Mouse (Mus musculus) kidney, adult 9 months (tissue): ENCODE measurements around the gene Psmb2.
A peak's percentile ranks its signal among the peaks of the same experiment; 100 is the strongest.

Source experiments
- DNase-seq: peaks from one replicate; pipeline ENCODE4 v3.0.0; 2022

Psmb2 gene

GRCm38 (mm10) chr4:126677054-126678003 lies at the start of gene Psmb2:
TSS of gene Psmb2 (plus strand) at chr4:126677630.
- peak; percentile 98 for DNase-seq

DNA sequence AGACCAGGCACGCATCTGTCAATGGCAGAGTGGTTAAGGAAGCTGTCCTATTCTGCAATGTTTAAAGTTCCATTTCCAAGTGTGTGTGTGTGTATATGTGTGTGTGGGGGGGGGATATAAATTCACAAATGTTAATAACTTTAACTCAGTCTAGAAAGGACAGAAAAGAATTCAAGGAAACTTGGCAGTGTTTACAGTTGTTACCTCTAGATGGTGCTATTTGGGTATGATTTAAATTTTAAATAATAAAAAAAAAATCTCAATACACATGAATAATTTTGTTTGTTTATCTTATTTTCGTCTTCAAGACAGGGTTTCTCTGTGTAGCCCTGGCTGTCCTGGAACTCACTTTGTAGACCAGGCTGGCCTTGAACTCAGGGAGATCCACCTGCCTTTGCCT lies 45.5 kb upstream of the Psmb2 start:
- no peak for DNase-seq

GRCm38 (mm10) chr4:126632668-126633067 lies 44.8 kb upstream of the Psmb2 start:
- no peak for DNase-seq

- no peak for DNase-seq
Observed at GRCm38 (mm10) chr4:126636330-126636729, 41.1 kb upstream of the Psmb2 start.

DNA sequence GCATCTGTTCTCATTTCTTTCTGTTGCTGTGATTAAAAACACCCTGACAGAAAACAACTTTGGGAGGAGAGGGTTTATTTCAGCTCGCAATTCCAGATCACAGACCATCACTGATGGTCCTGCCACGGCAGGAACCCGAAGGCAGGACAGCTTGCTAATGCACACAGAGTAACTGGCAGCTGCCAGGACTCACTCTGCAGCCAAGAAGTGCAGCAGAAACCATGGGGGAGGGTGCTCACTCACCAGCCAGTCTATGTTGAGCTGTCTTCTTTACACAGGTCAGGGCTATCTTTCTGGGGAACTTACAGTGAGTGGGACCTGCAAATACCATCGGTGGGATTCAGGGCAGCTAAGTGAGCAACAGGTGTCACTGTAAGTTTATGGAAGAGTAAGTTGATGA lies 40.0 kb upstream of the Psmb2 start:
- no peak for DNase-seq

GRCm38 (mm10) chr4:126639339-126639738 lies 38.1 kb upstream of the Psmb2 start:
- DNase-seq: no peak

DNA sequence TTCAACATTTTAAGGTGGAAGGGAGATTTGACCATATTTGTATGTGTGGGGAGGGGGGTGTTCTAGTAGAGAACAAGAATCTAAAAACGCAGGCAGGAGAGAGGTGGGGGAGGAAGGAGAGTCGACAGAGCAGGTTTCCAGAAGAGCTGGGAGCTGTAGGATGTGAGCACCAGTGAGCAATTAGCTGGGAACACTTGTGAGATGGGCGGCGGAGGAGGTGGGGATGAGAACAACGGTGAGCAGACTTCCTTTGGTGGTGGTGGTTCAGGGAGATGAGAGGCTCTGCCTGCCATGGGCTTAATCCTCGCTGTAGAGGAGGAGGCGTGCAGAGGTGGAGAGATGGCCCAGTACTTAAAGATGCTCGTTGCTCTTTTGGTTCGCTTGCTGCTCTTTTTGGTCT lies 35.5 kb upstream of the Psmb2 start:
- DNase-seq: no peak

GRCm38 (mm10) chr4:126643815-126644214 lies 33.6 kb upstream of the Psmb2 start:
- no peak for DNase-seq

DNA sequence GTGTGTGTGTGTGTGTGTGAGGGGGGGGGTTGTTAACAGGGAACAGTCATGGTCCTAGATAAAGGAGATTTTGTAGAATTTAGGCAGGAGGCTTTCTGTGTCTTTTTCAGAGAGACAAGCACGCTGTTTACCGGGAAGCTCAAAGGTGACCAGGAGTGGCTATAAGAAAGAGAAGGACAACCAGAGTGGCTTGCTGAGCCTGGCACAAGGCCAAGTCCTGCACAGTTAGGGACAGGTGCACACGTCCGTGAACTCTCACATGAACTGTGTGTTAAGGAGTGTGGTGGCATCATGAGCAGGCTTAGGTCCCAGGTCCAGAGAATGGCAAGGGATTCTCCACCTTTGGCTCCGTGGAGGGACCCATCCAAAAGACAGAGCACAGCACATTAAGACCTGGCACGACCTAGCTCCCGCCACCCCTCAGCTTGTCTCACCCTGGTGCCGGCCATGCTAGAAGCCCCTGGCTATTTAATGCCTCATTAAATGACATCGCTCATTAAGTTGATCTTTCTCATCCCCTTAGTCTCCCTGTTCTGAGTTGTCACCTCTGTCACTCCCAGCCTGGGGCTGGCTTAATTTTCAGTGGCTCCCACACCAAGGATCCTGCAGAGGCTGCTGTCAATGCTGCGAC lies 33.0 kb upstream of the Psmb2 start:
- DNase-seq: no peak

GRCm38 (mm10) chr4:126647996-126648910 lies 29.2 kb upstream of the Psmb2 start:
- DNase-seq: peak; percentile 52

DNA sequence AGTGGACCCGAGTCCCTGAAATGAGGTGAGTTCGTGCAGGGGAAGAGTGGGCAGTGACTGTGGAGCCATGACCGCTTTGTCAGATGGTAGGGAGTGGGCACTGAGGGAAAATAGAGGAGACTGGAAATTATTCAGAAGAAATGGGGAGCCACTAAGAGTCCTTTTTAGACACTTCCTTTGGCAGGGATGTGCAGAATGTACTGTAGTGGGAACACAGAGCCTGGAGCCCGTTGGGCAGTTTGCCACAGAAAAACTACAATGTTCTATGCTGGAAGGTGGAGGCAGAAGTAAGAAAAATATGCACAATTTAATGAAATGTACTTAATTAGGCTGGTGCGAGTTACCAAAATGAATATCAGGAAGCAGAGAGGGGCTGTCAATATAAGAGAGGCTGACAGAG lies 24.3 kb upstream of the Psmb2 start:
- no peak for DNase-seq

DNA sequence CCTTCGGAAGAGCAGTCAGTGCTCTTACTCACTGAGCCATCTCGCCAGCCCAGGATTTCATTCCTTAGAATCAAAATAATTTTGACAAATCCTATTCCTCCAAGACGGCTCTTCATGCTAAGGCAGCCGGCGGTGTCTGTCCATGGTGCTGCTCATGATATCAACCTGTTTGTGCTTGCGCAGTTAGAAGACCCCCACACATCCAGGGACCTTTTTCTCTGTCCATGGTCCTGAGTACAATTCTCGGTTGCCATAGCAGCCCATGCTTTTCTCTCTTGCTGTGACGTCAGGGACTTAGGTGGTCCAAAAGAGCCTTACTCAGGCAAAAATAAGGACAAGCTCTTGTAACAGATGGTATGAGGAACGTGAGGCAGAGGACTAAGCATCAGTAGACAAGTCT lies 22.1 kb upstream of the Psmb2 start:
- no peak for DNase-seq

DNA sequence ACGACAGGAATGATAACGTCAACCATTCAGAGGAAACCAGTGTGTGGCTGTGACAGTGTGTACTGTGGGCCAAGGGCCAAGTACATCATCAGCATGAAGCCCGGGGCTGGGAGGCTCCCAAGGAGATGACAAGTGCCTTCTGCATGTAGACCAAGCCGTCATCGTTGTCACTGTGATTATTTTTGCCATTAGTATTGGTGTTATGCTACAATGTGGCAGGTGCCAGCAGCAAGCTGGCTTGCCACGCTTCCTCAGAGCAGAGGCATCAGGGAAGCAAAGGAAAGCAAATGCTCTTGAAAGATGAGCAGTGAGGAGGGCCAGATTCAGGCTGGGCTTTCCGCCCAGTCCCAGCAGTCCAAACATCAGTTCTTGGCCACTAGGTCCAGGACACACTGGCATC lies 16.2 kb upstream of the Psmb2 start:
- no peak for DNase-seq

GRCm38 (mm10) chr4:126667075-126667474 lies 10.4 kb upstream of the Psmb2 start:
- DNase-seq: no peak

DNA sequence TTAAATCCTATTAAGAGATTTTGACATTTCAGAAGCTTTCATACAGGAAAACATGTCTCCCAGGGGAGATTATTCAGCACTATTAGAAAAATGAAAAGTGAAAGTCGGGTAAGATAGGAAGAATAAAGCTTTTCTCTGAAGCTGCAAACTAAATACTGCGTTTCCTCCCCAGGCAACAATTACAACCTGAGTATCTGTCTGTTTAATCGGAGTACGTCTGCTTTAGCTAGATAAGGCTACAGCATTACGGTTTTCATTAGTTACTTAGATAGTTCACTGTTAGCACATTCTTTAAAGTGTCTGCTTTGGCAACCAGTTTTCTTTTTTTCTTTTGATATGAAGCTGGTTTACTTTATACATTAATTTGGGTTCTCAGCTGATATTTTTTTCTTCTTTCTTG lies 4.9 kb downstream of the Psmb2 start:
- DNase-seq: no peak

DNA sequence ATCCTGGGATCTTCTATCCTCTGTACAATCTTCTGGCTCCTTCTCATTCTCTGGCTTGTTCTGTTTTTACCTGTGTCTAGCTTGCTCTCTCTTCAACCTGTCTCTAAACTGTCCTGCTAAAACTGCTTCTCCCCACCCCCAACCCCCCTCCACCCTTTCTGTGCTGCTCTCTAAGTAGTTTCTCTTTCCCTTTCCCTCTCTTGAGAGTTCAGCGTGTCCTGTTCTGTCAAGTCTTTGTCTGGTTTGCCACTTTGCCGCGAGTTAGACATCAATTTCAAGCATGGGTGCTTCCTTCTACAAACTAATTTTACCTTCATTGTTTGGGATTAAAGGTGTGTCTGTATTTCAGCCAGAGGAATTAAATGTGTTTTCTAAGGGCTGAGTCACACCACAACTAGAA lies 5.7 kb downstream of the Psmb2 start:
- DNase-seq: no peak

- no peak for DNase-seq
Observed at GRCm38 (mm10) chr4:126689457-126689856, 12.0 kb downstream of the Psmb2 start.

GRCm38 (mm10) chr4:126693021-126693420 lies 15.6 kb downstream of the Psmb2 start:
- no peak for DNase-seq

DNA sequence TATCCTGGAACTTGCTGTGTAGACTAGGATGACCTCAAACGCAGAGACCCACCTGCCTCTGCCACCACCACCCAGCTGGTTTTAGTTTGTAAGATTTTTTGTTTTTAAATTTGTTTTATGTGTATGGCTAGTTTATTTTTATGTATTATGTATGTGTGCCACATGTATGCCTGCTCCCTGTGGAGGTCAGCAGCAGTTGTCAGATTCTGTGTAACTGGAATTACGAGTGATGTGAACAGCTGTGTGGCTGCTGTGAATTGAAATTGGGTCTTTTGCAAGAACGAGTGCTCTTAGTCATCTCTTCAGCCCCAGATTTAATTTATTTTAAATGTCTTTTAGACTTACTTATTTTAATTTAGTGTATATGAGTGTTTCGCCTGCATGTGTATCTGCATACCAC lies 19.5 kb downstream of the Psmb2 start:
- DNase-seq: no peak

DNA sequence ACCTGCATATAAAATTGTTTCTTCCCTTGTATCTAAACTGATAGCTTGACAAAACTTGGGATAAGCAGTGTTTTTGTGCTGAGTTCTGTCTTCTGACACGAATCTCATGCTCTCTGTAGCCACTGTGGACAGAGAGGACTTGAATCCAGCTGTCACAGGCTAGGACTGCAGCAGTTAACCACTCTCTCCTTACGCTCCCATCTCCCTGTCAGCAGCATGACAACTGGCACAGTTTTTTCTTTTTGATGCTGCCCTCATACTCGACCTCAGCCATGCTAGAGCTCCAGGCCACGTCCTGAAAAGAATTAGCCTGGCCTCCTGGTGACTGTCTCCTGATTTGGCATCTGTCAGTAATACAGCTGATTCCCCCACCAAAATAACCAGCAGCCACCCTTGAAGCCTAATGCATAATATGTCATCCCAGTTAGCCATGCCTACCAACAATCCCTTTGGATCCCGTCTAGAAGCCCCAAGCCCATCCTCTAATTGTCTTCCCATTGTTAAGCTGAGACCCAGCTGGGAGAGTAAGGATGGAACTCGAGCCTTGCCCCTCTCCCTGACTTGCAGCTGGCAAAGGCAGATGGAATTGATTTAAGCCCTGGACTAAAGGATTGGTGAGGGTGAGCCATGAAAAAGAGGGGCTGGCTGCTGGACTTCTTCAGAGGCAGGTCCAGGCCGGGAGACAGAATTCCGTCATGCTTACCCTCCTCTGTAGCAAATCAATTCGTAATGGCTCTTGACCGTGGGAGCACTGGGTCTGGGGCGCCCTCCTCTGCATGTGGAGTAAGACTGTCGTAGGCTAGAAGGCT lies 29.4 kb downstream of the Psmb2 start:
- DNase-seq: no peak

DNA sequence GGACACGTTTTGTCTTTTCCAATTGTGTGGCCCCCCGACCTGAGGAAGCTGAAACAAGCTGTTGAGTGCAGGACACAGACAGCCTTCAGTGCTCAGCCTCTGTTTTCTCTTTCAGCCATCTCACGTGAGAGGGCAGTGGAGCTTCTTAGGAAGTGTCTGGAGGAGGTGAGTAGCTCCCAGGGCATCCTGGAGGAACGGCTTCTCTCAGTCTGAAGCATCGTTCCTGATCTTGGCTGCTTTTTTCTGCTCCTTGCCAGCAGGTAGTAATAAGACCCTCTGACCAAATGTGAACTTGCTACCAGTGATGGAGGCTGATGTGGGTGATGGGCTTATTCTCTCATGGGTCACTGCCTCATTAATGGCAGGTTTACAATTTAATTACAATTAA lies 30.0 kb downstream of the Psmb2 start:
- DNase-seq: no peak

DNA sequence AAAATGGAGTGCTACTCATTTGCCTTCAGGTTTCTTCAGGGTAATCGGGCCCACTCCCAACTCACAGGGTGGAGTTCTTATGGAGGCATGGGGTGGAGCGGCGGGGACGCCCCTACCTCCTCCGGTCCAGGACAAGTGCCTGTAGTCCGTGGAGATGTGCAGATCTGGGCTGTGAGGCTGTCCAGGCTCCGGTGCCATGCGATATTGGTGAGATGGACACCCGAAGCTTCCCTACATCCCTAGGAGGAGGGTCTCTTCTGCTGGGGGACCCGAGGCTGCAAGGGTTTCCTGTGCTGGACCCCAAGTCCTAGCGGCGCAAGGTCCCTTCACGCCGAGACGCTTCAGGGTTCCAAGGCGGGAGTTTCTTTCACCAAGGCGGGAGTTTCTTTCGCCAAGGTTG lies 54.7 kb downstream of the Psmb2 start:
- no peak for DNase-seq
